Mouse (Mus musculus) hindbrain, postnatal 0 days (tissue): Measurements from ENCODE around the gene Mgarp. TPM values are rescaled to one million over a fixed set of nuclear protein-coding genes. Genes with fewer than 3 reads are reported as not detected.
"Not testable (repeated sequence)": the region's sequence is repeated elsewhere in the genome, so short reads cannot be mapped to it uniquely, and the experiment has no call there.

Experiments
- ATAC-seq: fragments of 200-750 bp; cut with Nextera tagmentation; 2 replicates; pipeline ENCODE4 v1.8.0; 2017; ENCODE audit warnings: mild to moderate bottlenecking, moderate TSS enrichment, moderate library complexity
- DNase-seq: peaks from one replicate; pipeline ENCODE4 v3.0.0-alpha.2; 2015; ENCODE audit warnings: low spot score
- H3K27ac ChIP-seq: fragments of 300-500 bp; sonication (generic); 2 replicates; pipeline ENCODE4 v1.5.1; 2014; ENCODE audit warnings: mild to moderate bottlenecking
- H3K27me3 ChIP-seq: fragments of 300-500 bp; sonication (generic); 2 replicates; pipeline ENCODE4 v1.6.1; 2014; ENCODE audit warnings: low read length, mixed read lengths; ENCODE audit not compliant: insufficient read depth
- H3K36me3 ChIP-seq: fragments of 300-500 bp; sonication (generic); 2 replicates; pipeline ENCODE4 v1.6.1; 2014; ENCODE audit warnings: low read length, mixed read lengths; ENCODE audit not compliant: insufficient read depth
- H3K4me1 ChIP-seq: fragments of 300-500 bp; sonication (generic); 2 replicates; pipeline ENCODE4 v1.6.1; 2014; ENCODE audit warnings: antibody characterized with exemption, low read length, mixed read lengths; ENCODE audit not compliant: insufficient read depth
- H3K4me2 ChIP-seq: fragments of 300-500 bp; sonication (generic); 2 replicates; pipeline ENCODE4 v1.6.1; 2014; ENCODE audit warnings: low read depth, mild to moderate bottlenecking, low read length, moderate library complexity, mixed read lengths
- H3K4me3 ChIP-seq: fragments of 300-500 bp; sonication (generic); 2 replicates; pipeline ENCODE4 v1.5.1; 2014; ENCODE audit warnings: low read length
- H3K9ac ChIP-seq: fragments of 300-500 bp; sonication (generic); replicated peaks from 2 replicates; pipeline ENCODE4 v1.6.1; 2014; ENCODE audit warnings: mild to moderate bottlenecking, low read length, moderate library complexity, mixed read lengths
- H3K9me3 ChIP-seq: fragments of 300-500 bp; sonication (generic); 2 replicates; pipeline ENCODE4 v1.6.1; 2016; ENCODE audit warnings: low read length, mixed read lengths
- CTCF ChIP-seq: IDR thresholded peaks from 2 replicates; pipeline ENCODE4 v1.5.1; 2016; ENCODE audit warnings: antibody characterized with exemption, control low read depth, low read depth
- WGBS: fragments of 180-500 bp; shearing (Covaris S2); extraction: QIAGEN DNeasy Blood & Tissue Kit; methylation state at CpG from one replicate; pipeline ENCODE4 v1.1.7; 2014; 5-methylcytosine and 5-hydroxymethylcytosine counted together
- polyA plus RNA-seq: library from polyadenylated mRNA; unstranded; fragments of >200 nt; fragmentation: Nextera tagmentation; extraction: Ambion mirVana; gene quantifications from 2 replicates; pipeline ENCODE4 v1.2.1, GENCODE M21; 2015
- total RNA-seq: library from RNA; depleted of rRNA; stranded (reverse); fragments of >200 nt; gene quantifications from 2 replicates; pipeline ENCODE4 v1.2.3, GENCODE M21; 2014

Mgarp gene
- total and polyA plus RNA-seq, 2 experiments from 2014 or later, result 2.1 to 2.8 TPM

- ATAC-seq (no peak), DNase-seq (no peak)
- no peaks in the 10 kb centered on the region for H3K9me3 ChIP-seq
- H3K27ac ChIP-seq, result no peak overlapping the region
- no peaks in the 10 kb centered on the region for H3K27me3 ChIP-seq
- 77% methylated on average over 3 of the region's 3 CpGs for WGBS
- no peaks in the 10 kb centered on the region for H3K36me3 ChIP-seq
- no peak for TF ChIP-seq CTCF
- no peak overlapping the region for H3K4me2 ChIP-seq
- 0 out of 2 replicates have a peak, but pooled peaks cover 5% of the 10 kb centered on the region for H3K4me1 ChIP-seq
- H3K4me3 ChIP-seq, result no peak overlapping the region
- no peak overlapping the region for H3K9ac ChIP-seq
These were observed 42.5 kb downstream of the Mgarp start for GRCm38 (mm10) chr3:51354034-51354427.

GRCm38 (mm10) chr3:51353325-51354033 is 43.1 kb downstream of the Mgarp start:
- Histone ChIP-seq H3K27ac (no peak overlapping the region), H3K9ac (no peak overlapping the region), H3K9me3 (no peaks in the 10 kb centered on the region), H3K4me3 (no peak overlapping the region), H3K4me1 (0 out of 2 replicates have a peak, but pooled peaks cover under 1% of the 10 kb centered on the region), H3K4me2 (no peak overlapping the region), H3K36me3 (no peaks in the 10 kb centered on the region), H3K27me3 (no peaks in the 10 kb centered on the region)
- WGBS, result 77% methylated on average over 4 of the region's 4 CpGs
- DNase-seq, result peak; percentile 40
- ATAC-seq, result no peak
- TF ChIP-seq CTCF, result peak; percentile 63

- DNase-seq (no peak), ATAC-seq (no peak)
- WGBS, result 27% methylated on average over 3 of the region's 3 CpGs
- Histone ChIP-seq H3K36me3 (no peaks in the 10 kb centered on the region), H3K9me3 (no peaks in the 10 kb centered on the region), H3K4me2 (no peak overlapping the region), H3K9ac (no peak overlapping the region), H3K4me1 (no peaks in the 10 kb centered on the region), H3K27me3 (no peaks in the 10 kb centered on the region), H3K27ac (no peak overlapping the region), H3K4me3 (no peak overlapping the region)
- TF ChIP-seq CTCF, result no peak
These were observed 45.7 kb downstream of the Mgarp start for GRCm38 (mm10) chr3:51350806-51351205.

GRCm38 (mm10) chr3:51348646-51349238 is 47.8 kb downstream of the Mgarp start:
- ATAC-seq (no peak), DNase-seq (no peak)
- Histone ChIP-seq H3K9me3 (no peaks in the 10 kb centered on the region), H3K4me2 (no peak overlapping the region), H3K9ac (no peak overlapping the region), H3K4me1 (no peaks in the 10 kb centered on the region), H3K36me3 (no peaks in the 10 kb centered on the region), H3K27ac (no peak overlapping the region), H3K27me3 (no peaks in the 10 kb centered on the region), H3K4me3 (no peak overlapping the region)
- TF ChIP-seq CTCF, result no peak
- 54% methylated on average over 3 of the region's 3 CpGs for WGBS

GRCm38 (mm10) chr3:51345017-51345416 is 51.5 kb downstream of the Mgarp start:
- WGBS, result 95% methylated on average over 2 of the region's 2 CpGs
- not testable (repeated sequence) for H3K4me2 ChIP-seq, H3K9me3 ChIP-seq

GRCm38 (mm10) chr3:51344182-51344581 is 52.4 kb downstream of the Mgarp start:
- 90% methylated on average over 6 of the region's 6 CpGs for WGBS
- not testable (repeated sequence) for H3K27me3 ChIP-seq, H3K9ac ChIP-seq, H3K27ac ChIP-seq, ATAC-seq, H3K36me3 ChIP-seq, H3K4me3 ChIP-seq, DNase-seq, H3K4me1 ChIP-seq, H3K9me3 ChIP-seq, H3K4me2 ChIP-seq

More at GRCm38 (mm10) chr3:51345017-51345416, 51.5 kb downstream of the Mgarp start:
- DNase-seq, ATAC-seq, H3K4me1 ChIP-seq, H3K36me3 ChIP-seq, H3K9ac ChIP-seq, H3K27ac ChIP-seq, H3K4me3 ChIP-seq, H3K27me3 ChIP-seq: not testable (repeated sequence)

- 84% methylated on average over 4 of the region's 4 CpGs for WGBS
These were observed 53.3 kb downstream of the Mgarp start for GRCm38 (mm10) chr3:51343260-51343659.

More at GRCm38 (mm10) chr3:51343260-51343659, 53.3 kb downstream of the Mgarp start:
- no peaks in the 10 kb centered on the region for H3K27me3 ChIP-seq
- H3K4me2 ChIP-seq, result no peak overlapping the region
- H3K36me3 ChIP-seq, result no peaks in the 10 kb centered on the region
- no peak overlapping the region for H3K27ac ChIP-seq
- H3K4me3 ChIP-seq, result no peak overlapping the region
- no peak for TF ChIP-seq CTCF
- 0 out of 2 replicates have a peak, but pooled peaks cover 3% of the 10 kb centered on the region for H3K4me1 ChIP-seq
- H3K9ac ChIP-seq, result no peak overlapping the region
- H3K9me3 ChIP-seq, result no peaks in the 10 kb centered on the region
- DNase-seq, result no peak
- no peak for ATAC-seq
